Mouse (Mus musculus): ENCODE data around the gene Nrg4. TPM values are rescaled to one million over a fixed set of nuclear protein-coding genes. Genes with fewer than 3 reads are reported as not detected.

Nrg4 gene
- polyA plus RNA-seq (2015; fragmentation: Nextera tagmentation; extraction: Ambion mirVana): 0.93 and 1.5 TPM in 2 replicates

- peaks cover 31% of the 10 kb centered on the region for H3K27me3 ChIP-seq (ENCODE audit: control insufficient read depth, insufficient read depth, low read depth, low read length)
- whole genome bisulfite sequencing: under 1% methylated on average over 39 of the region's 82 CpGs
- peak within 1 kb of the TSS; percentile 96 for H3K4me2 ChIP-seq (ENCODE audit: low read depth, low read length)
- no peak within 1 kb of the TSS for H3K27ac ChIP-seq (ENCODE audit: low read length)
- H3K9me3 ChIP-seq (ENCODE audit: control insufficient read depth, low read length): no peaks in the 10 kb centered on the region
- peak; percentile 91 for ATAC-seq (ENCODE audit: low read depth)
- peak within 1 kb of the TSS; percentile 79 for H3K9ac ChIP-seq (ENCODE audit: low read length)
- no peaks in the 10 kb centered on the region for H3K36me3 ChIP-seq (ENCODE audit: control insufficient read depth, insufficient read depth, low read length)
- peaks cover 5% of the 10 kb centered on the region for H3K4me1 ChIP-seq (replicated peaks; ENCODE audit: control insufficient read depth, insufficient read depth, low read length)
- H3K4me3 ChIP-seq (ENCODE audit: low read length): peak within 1 kb of the TSS; percentile 77
These were observed at the start of gene Nrg4, which contains the start of gene Tmem266 for GRCm38 (mm10) chr9:55326515-55327233. Gene Nrg4 (minus strand): TSS chr9:55326844. Gene Tmem266 (plus strand): TSS chr9:55326913.

- ATAC-seq (ENCODE audit: low read depth): no peak
- Histone ChIP-seq H3K36me3 (ENCODE audit: control insufficient read depth, insufficient read depth, low read length) (no peaks in the 10 kb centered on the region), H3K27me3 (ENCODE audit: control insufficient read depth, insufficient read depth, low read depth, low read length) (no peaks in the 10 kb centered on the region), H3K9me3 (ENCODE audit: control insufficient read depth, low read length) (no peaks in the 10 kb centered on the region), H3K4me1 (replicated peaks; ENCODE audit: control insufficient read depth, insufficient read depth, low read length) (no peaks in the 10 kb centered on the region), H3K4me2 (ENCODE audit: low read depth, low read length) (no peak overlapping the region), H3K9ac (ENCODE audit: low read length) (no peak overlapping the region), H3K27ac (ENCODE audit: low read length) (no peak overlapping the region), H3K4me3 (ENCODE audit: low read length) (no peak overlapping the region)
- 54% methylated on average over 7 of the region's 7 CpGs for WGBS
These were observed 45.3 kb upstream of the Nrg4 start for GRCm38 (mm10) chr9:55371908-55372307.

- WGBS: 42% methylated on average over 3 of the region's 3 CpGs
- H3K4me3 ChIP-seq (ENCODE audit: low read length): no peak overlapping the region
- no peaks in the 10 kb centered on the region for H3K9me3 ChIP-seq (ENCODE audit: control insufficient read depth, low read length)
- ATAC-seq (ENCODE audit: low read depth): no peak
- no peaks in the 10 kb centered on the region for H3K36me3 ChIP-seq (ENCODE audit: control insufficient read depth, insufficient read depth, low read length)
- no peaks in the 10 kb centered on the region for H3K4me1 ChIP-seq (replicated peaks; ENCODE audit: control insufficient read depth, insufficient read depth, low read length)
- H3K9ac ChIP-seq (ENCODE audit: low read length): no peak overlapping the region
- H3K27ac ChIP-seq (ENCODE audit: low read length): no peak overlapping the region
- no peaks in the 10 kb centered on the region for H3K27me3 ChIP-seq (ENCODE audit: control insufficient read depth, insufficient read depth, low read depth, low read length)
- H3K4me2 ChIP-seq (ENCODE audit: low read depth, low read length): no peak overlapping the region
These were observed 41.4 kb upstream of the Nrg4 start for GRCm38 (mm10) chr9:55368011-55368410.

- Histone ChIP-seq H3K27ac (ENCODE audit: low read length) (no peak overlapping the region), H3K4me2 (ENCODE audit: low read depth, low read length) (no peak overlapping the region), H3K4me3 (ENCODE audit: low read length) (no peak overlapping the region), H3K27me3 (ENCODE audit: control insufficient read depth, insufficient read depth, low read depth, low read length) (no peaks in the 10 kb centered on the region), H3K4me1 (replicated peaks; ENCODE audit: control insufficient read depth, insufficient read depth, low read length) (no peaks in the 10 kb centered on the region), H3K9me3 (ENCODE audit: control insufficient read depth, low read length) (no peaks in the 10 kb centered on the region), H3K9ac (ENCODE audit: low read length) (no peak overlapping the region), H3K36me3 (ENCODE audit: control insufficient read depth, insufficient read depth, low read length) (no peaks in the 10 kb centered on the region)
- no peak for ATAC-seq (ENCODE audit: low read depth)
These were observed 37.1 kb upstream of the Nrg4 start for GRCm38 (mm10) chr9:55363707-55364106.

GRCm38 (mm10) chr9:55361969-55362368 lies 35.3 kb upstream of the Nrg4 start:
- WGBS: 31% methylated on average over 5 of the region's 5 CpGs
- Histone ChIP-seq H3K4me1 (replicated peaks; ENCODE audit: control insufficient read depth, insufficient read depth, low read length) (no peaks in the 10 kb centered on the region), H3K4me3 (ENCODE audit: low read length) (no peak overlapping the region), H3K27me3 (ENCODE audit: control insufficient read depth, insufficient read depth, low read depth, low read length) (no peaks in the 10 kb centered on the region), H3K9ac (ENCODE audit: low read length) (no peak overlapping the region), H3K36me3 (ENCODE audit: control insufficient read depth, insufficient read depth, low read length) (no peaks in the 10 kb centered on the region), H3K27ac (ENCODE audit: low read length) (no peak overlapping the region), H3K4me2 (ENCODE audit: low read depth, low read length) (no peak overlapping the region), H3K9me3 (ENCODE audit: control insufficient read depth, low read length) (no peaks in the 10 kb centered on the region)
- no peak for ATAC-seq (ENCODE audit: low read depth)

- H3K4me3 ChIP-seq (ENCODE audit: low read length): no peak overlapping the region
These were observed 34.2 kb upstream of the Nrg4 start for GRCm38 (mm10) chr9:55360861-55361260.

GRCm38 (mm10) chr9:55360372-55360771 lies 33.7 kb upstream of the Nrg4 start:
- Histone ChIP-seq H3K4me1 (replicated peaks; ENCODE audit: control insufficient read depth, insufficient read depth, low read length) (no peaks in the 10 kb centered on the region), H3K9ac (ENCODE audit: low read length) (no peak overlapping the region), H3K4me3 (ENCODE audit: low read length) (no peak overlapping the region), H3K27me3 (ENCODE audit: control insufficient read depth, insufficient read depth, low read depth, low read length) (no peaks in the 10 kb centered on the region), H3K9me3 (ENCODE audit: control insufficient read depth, low read length) (no peaks in the 10 kb centered on the region), H3K27ac (ENCODE audit: low read length) (no peak overlapping the region), H3K4me2 (ENCODE audit: low read depth, low read length) (no peak overlapping the region), H3K36me3 (ENCODE audit: control insufficient read depth, insufficient read depth, low read length) (no peaks in the 10 kb centered on the region)
- 76% methylated on average over 3 of the region's 3 CpGs for WGBS
- ATAC-seq (ENCODE audit: low read depth): no peak

More at GRCm38 (mm10) chr9:55360861-55361260, 34.2 kb upstream of the Nrg4 start:
- no peaks in the 10 kb centered on the region for H3K27me3 ChIP-seq (ENCODE audit: control insufficient read depth, insufficient read depth, low read depth, low read length)
- H3K27ac ChIP-seq (ENCODE audit: low read length): no peak overlapping the region
- no peak overlapping the region for H3K4me2 ChIP-seq (ENCODE audit: low read depth, low read length)
- H3K36me3 ChIP-seq (ENCODE audit: control insufficient read depth, insufficient read depth, low read length): no peaks in the 10 kb centered on the region
- no peak for ATAC-seq (ENCODE audit: low read depth)
- H3K9me3 ChIP-seq (ENCODE audit: control insufficient read depth, low read length): no peaks in the 10 kb centered on the region
- H3K4me1 ChIP-seq (replicated peaks; ENCODE audit: control insufficient read depth, insufficient read depth, low read length): no peaks in the 10 kb centered on the region
- WGBS: 41% methylated on average over 7 of the region's 7 CpGs
- no peak overlapping the region for H3K9ac ChIP-seq (ENCODE audit: low read length)

GRCm38 (mm10) chr9:55357164-55357563 lies 30.5 kb upstream of the Nrg4 start:
- no peak for ATAC-seq (ENCODE audit: low read depth)
- WGBS: 80% methylated on average over 1 of the region's 1 CpGs

GRCm38 (mm10) chr9:55355270-55355834 lies 28.7 kb upstream of the Nrg4 start:
- Histone ChIP-seq H3K27me3 (ENCODE audit: control insufficient read depth, insufficient read depth, low read depth, low read length) (no peaks in the 10 kb centered on the region), H3K36me3 (ENCODE audit: control insufficient read depth, insufficient read depth, low read length) (no peaks in the 10 kb centered on the region)

More at GRCm38 (mm10) chr9:55357164-55357563, 30.5 kb upstream of the Nrg4 start:
- Histone ChIP-seq H3K4me2 (ENCODE audit: low read depth, low read length) (no peak overlapping the region), H3K4me1 (replicated peaks; ENCODE audit: control insufficient read depth, insufficient read depth, low read length) (no peaks in the 10 kb centered on the region), H3K27me3 (ENCODE audit: control insufficient read depth, insufficient read depth, low read depth, low read length) (no peaks in the 10 kb centered on the region), H3K36me3 (ENCODE audit: control insufficient read depth, insufficient read depth, low read length) (no peaks in the 10 kb centered on the region), H3K9ac (ENCODE audit: low read length) (no peak overlapping the region), H3K4me3 (ENCODE audit: low read length) (no peak overlapping the region), H3K9me3 (ENCODE audit: control insufficient read depth, low read length) (no peaks in the 10 kb centered on the region), H3K27ac (ENCODE audit: low read length) (no peak overlapping the region)

More at GRCm38 (mm10) chr9:55355270-55355834, 28.7 kb upstream of the Nrg4 start:
- WGBS: 52% methylated on average over 8 of the region's 8 CpGs
- no peak for ATAC-seq (ENCODE audit: low read depth)
- H3K9me3 ChIP-seq (ENCODE audit: control insufficient read depth, low read length): no peaks in the 10 kb centered on the region
- no peak overlapping the region for H3K4me3 ChIP-seq (ENCODE audit: low read length)
- no peak overlapping the region for H3K9ac ChIP-seq (ENCODE audit: low read length)
- no peak overlapping the region for H3K27ac ChIP-seq (ENCODE audit: low read length)
- H3K4me2 ChIP-seq (ENCODE audit: low read depth, low read length): no peak overlapping the region
- no peaks in the 10 kb centered on the region for H3K4me1 ChIP-seq (replicated peaks; ENCODE audit: control insufficient read depth, insufficient read depth, low read length)
